Mouse (Mus musculus) spleen, embryonic (tissue): ENCODE results near the gene Zbtb45.

Experiments used
- CTCF ChIA-PET: fragments of 350-600 bp; sonication (Branson Sonifier 250); formaldehyde crosslinking; loops from one replicate; lab custom pipeline; 2022; lab: Charles Lee

Zbtb45 gene

DNA sequence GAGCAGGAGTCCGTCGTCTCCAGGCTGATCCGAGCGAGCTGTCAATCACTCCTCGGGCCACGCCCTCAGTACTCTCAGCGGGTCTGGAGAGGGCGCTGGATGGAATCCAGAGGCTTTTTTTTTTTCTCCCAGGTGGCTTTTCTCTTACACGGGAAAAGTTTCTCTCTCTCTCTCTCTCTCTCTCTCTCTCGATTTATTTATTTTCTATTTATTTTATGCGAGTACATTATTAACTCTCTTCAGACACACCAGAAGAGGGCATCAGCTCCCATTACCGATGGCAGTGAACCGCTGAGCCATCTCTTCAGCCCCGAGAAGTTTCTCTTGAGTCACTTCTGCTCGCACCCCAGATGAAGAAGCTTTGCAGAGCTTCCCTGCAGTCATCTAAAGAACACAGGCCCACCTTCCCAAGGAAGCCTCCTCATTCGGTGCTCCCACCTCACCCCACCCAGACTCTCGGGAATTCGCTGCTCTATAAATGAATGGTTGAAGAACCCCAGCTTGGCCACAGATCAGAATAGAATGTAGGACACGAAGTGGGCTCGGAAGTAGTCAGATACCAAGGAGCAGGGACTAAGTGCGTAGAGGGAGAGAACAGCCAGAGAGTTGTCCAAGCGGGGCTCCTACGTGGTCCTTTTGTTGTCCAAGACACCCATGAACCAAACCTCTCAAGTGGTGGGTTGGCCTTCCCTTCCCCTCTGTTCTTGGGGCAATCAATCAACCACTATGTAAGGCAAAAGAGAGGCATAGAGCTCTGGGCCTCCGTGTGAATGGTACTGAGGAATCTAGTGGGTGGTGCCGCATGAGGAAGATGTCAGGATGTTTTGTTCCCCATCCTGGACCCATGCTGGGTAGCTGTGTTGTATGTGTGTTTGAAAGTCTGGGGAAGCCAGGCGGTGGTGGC lies at the start of gene Zbtb45:
Zbtb45 (minus strand) TSS at position 30 of the 904 bp plus-strand sequence.
- CTCF ChIA-PET, result interaction anchor here (0.7 to 1.0 kb wide), 5 partner anchors 11 to 199 kb away, joined by 3 to 8 read pairs (median 4); partner anchors contain the start of gene Slc27a5

- CTCF ChIA-PET, result no interaction called here
These were observed 49.7 kb upstream of the Zbtb45 start for GRCm38 (mm10) chr7:13059536-13059935.

GRCm38 (mm10) chr7:13056913-13057700 lies 47.3 kb upstream of the Zbtb45 start:
- CTCF ChIA-PET, result no interaction called here

DNA sequence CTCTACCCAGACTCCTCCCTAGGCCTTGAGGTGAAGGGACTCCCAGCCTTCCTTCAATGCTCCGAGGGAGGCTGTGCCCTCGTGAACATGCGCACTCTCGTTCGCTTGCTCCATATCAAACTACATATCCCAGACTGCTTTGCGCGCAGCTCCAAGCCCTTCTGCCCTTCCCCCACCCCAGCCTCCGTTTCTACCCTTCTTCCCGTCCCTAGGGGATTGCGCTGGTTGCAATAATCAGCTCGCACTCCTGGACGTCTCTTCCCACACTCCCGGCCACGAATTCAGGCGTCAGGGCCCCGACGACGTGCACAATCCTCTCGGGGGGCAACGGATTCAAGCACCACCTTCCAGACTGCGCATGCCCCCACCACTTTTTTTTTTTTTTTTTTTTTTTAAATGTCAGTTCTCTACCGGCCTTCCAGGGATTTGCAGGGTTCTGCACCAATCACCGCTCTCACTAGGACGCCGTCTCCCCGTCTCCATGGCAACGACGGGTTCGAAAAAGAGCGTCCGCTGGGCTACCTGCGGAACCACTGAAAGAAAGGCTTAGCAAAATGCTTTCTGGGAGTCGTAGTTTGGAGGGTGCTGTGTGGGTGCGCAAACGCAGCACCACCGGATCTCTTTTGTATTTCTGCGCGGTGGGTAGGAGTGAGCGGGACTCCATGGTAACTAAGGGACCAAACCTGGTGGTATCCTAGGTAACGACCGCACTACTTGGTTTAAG lies 44.6 kb upstream of the Zbtb45 start, which contains the start of gene Mzf1:
Mzf1 (minus strand) TSS at position 478 of the 724 bp plus-strand sequence.
- CTCF ChIA-PET, result interaction anchor here (0.6 to 0.7 kb wide), 2 partner anchors 11 to 14 kb away, joined by 3 to 7 read pairs; no protein-coding TSS in a partner anchor

- CTCF ChIA-PET, result interaction anchor here (0.6 to 0.7 kb wide), 2 partner anchors 12 to 13 kb away, joined by 3 to 7 read pairs; no protein-coding TSS in a partner anchor
These were observed 44.1 kb upstream of the Zbtb45 start for GRCm38 (mm10) chr7:13053961-13054286.

GRCm38 (mm10) chr7:13053501-13053900 lies 43.7 kb upstream of the Zbtb45 start:
- CTCF ChIA-PET, result interaction anchor here (0.6 kb wide), 2 partner anchors 12 to 43 kb away, joined by 3 read pairs; no protein-coding TSS in a partner anchor

GRCm38 (mm10) chr7:13053001-13053400 lies 43.2 kb upstream of the Zbtb45 start:
- CTCF ChIA-PET, result interaction anchor here (0.6 kb wide), 2 partner anchors 11 to 42 kb away, joined by 3 to 4 read pairs; no protein-coding TSS in a partner anchor

DNA sequence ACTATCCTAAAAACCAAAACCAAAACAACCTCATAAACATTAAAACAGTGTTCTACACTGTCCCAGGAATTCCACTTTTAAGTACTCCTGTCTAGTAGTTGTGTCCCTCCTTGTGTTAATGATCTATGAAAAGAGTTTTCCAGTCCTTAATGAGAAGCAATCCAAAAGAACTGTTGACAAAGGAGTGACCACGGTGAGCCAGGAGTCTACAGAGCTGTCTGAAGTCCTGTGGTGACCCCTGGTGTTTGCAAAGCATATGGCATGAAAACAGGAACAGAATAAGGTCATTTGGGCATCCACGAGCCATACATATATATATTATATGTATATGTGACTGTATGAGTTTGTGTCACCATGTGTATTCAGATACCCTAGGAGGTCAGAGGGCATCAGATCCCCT lies 36.2 kb upstream of the Zbtb45 start:
- CTCF ChIA-PET, result interaction anchor here (0.6 kb wide), 1 partner anchor 38 kb away, joined by 5 read pairs; no protein-coding TSS in a partner anchor

- CTCF ChIA-PET, result no interaction called here
These were observed 34.4 kb upstream of the Zbtb45 start for GRCm38 (mm10) chr7:13044254-13044625.

DNA sequence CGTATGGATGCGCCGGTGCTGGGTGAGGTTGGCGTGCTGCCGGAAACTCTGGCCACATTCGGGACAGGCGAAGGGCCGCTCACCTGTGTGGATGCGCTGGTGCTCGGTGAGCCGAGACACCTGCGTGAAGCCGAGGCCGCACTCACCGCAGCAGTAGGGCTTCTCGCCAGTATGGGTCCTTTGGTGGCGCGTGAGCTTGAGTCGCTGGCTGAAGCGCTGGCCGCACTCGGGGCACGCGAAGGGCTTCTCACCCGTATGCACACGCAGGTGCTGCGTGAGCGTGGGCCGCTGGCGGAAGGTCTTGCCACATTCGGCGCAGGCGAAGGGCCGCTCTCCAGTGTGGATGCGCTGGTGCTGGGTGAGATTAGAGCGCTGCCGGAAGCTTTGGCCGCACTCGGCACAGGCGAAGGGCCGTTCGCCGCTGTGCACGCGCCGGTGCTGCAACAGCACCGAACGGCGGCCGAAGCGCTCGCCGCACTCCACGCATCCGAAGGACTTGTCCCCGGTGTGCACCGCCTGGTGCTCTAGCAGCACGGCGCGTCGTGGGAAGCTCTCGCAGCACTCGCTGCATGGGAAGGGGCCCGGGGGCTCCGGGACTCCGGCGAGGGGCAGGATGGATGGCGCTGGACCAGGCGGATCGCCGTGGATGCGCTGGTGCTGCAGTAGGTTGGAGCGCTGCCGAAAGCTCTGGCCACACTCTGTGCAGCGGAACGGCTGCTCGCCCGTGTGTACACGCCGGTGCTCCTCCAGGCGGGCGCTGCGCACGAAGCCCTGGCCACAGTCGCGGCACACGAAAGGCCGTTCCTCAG lies 33.8 kb upstream of the Zbtb45 start:
- CTCF ChIA-PET, result interaction anchor here (0.9 kb wide), 1 partner anchor 35 kb away, joined by 3 read pairs; no protein-coding TSS in a partner anchor

GRCm38 (mm10) chr7:13043120-13043444 lies 33.2 kb upstream of the Zbtb45 start:
- CTCF ChIA-PET, result interaction anchor here (0.9 kb wide), 2 partner anchors 29 to 34 kb away, joined by 3 read pairs; no protein-coding TSS in a partner anchor

DNA sequence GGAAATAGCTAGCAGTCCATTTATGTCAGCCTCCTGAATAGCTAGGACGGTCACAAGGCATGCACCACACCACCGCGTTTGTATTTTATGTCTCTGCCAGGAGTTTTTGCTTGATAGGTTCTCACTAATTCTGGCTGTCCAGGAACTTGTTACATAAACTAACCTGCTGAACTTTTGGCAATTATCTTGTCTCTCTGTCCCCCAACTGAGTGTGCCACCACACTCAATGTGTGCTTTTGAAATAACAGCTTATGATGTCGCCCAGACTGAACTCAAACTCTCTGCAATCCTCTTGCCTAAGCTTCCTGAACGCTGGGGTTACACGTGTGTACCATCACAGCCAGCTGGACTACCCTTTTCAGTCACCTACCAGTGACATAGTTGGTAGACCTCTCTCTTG lies 32.7 kb upstream of the Zbtb45 start:
- CTCF ChIA-PET, result interaction anchor here (0.6 to 0.9 kb wide), 2 partner anchors 10 to 29 kb away, joined by 3 to 4 read pairs; no protein-coding TSS in a partner anchor

GRCm38 (mm10) chr7:13041256-13041655 lies 31.4 kb upstream of the Zbtb45 start:
- CTCF ChIA-PET, result no interaction called here

- CTCF ChIA-PET, result interaction anchor here (0.5 kb wide), 1 partner anchor 16 kb away, joined by 4 read pairs; no protein-coding TSS in a partner anchor
These were observed 29.3 kb upstream of the Zbtb45 start for GRCm38 (mm10) chr7:13039181-13039580.

DNA sequence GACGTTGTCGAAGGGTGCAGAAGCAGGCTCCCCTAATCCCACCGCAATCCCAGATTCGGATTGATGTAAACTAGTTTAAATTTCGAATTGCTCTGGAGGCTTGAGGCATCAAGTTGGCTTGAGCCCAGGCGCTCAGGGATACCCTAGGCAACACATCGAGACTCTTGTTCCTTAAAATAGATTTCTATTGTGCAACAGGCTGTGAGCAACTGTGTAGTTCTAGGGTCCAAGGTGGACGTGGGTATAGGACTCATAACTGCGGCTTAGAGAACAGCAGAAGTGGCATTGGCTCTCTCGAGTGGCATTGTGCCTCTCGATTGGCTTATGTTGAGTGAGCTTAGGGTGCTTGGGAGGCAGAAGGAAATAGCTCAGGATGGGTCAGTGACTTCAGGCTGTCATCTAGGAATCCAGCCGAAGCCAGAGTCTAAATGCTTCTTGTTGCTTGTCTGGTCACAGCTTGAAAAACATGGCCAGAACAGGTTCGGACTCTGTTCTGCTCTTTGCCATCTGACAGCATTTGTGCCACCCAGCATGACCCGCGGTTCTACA lies 28.9 kb upstream of the Zbtb45 start:
- CTCF ChIA-PET, result interaction anchor here (0.5 kb wide), 1 partner anchor 16 kb away, joined by 4 read pairs; no protein-coding TSS in a partner anchor

DNA sequence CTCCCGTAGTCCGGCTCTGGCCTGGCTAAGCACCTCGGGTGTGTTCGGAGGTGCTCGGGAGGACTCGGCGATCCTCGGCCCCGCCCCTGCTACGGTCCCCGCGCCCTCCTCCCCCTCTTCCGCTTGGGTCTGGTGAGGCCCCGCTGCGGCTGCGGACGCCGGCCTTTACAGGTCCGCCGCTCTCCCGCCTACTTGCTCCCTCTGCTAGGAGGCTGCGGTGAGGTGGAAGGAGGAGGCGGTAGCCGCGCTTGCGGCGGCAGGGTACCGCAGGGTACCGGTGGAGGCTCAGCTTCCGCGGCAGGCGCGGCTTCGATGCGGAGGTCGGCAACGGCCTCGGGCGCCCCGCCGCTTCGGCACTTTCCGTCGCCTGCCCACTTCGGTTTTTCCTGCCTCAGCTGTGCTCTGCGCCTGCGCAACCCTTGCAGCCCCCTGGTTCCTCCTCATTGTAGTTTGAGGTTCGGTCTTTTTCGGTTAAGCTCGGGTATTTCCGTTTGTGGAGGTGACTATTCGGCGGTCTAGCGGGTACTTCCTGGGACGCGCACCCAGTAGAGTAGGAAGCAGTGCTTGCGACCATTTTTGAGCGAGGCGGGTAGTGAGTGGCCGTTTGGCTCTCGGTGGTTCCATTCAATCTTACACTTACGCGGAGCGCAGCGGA lies 28.2 kb upstream of the Zbtb45 start, which contains the start of gene Ube2m:
Ube2m (minus strand) TSS at position 375 of the 655 bp plus-strand sequence.
- CTCF ChIA-PET, result no interaction called here

GRCm38 (mm10) chr7:13037366-13037765 lies 27.5 kb upstream of the Zbtb45 start:
- CTCF ChIA-PET, result interaction anchor here (1.4 kb wide), 1 partner anchor 12 kb away, joined by 3 read pairs; no protein-coding TSS in a partner anchor

- CTCF ChIA-PET, result interaction anchor here (0.5 to 1.4 kb wide), 3 partner anchors 11 to 117 kb away, joined by 3 to 4 read pairs (median 4); no protein-coding TSS in a partner anchor
These were observed 27.0 kb upstream of the Zbtb45 start for GRCm38 (mm10) chr7:13036806-13037205.
